Mouse (Mus musculus) right cerebral cortex, postnatal 14 days (tissue): Measurements from ENCODE around the gene Trit1.

Experiments
- DNase-seq: peaks from one replicate; pipeline ENCODE4 v3.0.0; 2022

The Trit1 gene

DNA sequence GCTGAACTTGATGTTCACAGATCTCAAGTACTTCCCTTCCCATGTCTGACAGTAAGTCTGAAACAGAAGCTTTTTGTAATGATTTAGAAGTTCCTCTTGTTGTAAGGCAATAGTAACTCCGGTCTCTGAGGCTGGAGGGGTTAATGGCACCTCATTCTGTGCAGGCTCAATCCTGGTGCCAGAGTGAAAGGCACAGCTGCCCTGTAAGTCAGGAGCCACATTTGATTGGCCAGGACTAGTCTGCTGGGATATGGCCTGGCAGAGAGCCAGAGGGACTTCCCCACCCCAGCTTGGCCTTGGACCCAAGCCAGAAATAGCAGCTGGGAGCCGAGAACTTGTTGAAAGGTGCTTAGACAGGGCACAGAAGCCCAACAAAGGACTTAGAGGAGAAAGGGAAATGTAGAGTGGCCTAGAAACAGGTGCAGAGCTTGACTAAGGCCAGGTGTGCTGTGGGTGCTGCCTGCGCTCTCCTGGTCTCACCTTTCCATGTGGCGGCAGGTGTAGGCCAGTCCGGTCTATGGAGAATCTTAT lies 34.3 kb downstream of the Trit1 start:
- DNase-seq, result peak; percentile 80

- peak; percentile 49 for DNase-seq
These were observed 36.8 kb downstream of the Trit1 start for GRCm38 (mm10) chr4:123053179-123053578.

DNA sequence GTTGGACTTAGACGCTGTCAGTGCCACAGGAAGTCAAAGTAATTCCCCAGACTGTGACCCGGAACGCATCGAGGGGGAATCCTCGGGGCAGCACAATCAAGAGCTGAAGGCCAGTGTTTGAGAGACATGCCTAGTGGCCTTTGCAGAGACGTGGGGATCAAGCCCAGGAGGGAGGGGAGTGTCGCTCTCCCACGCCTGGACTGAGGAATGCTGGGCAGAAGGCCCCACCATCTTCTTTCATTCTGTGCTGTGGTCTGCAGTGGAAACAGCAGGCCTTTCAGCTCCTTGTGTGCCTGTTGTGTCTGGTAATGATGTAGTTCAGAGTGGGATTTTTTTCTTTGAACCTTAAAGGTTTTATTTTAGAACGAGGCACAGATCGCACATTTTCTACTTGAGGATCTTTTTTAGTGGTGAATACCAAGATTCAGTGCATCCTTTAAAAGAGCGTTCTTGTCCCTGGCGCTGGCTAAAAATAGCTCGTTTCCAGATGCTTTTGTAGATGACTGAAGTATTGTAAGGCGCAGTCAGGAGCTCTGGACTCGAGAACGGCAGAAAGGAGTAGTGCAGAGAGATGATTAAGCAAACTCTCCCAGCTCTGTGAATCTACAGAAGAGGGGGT lies 37.9 kb downstream of the Trit1 start:
- peak; percentile 38 for DNase-seq

DNA sequence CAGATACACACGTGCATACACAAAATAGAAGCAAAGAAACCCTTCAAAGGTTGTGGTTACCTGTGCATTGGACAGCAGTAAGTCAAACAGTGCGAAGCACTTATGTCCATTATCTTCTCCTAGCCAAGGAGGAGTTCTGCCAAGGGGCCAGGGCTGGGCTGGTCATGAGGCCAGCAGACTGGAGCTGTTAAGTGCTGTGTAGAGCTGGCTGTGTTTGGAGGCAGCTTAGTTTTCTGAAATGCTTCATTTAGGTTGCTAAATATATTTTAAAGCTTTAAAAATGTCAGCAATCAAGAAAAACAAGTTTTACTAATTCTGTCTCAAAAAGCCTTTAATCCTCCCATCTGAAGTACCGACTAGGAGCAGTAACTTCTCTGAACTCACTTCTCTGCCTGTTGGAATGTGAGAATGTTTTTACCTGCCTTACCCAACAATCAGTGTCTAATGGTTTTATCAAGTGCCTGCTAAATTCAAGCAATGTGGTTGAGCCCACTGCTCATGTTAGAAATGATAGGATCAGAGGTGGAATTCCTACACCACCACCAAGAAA lies 40.2 kb downstream of the Trit1 start:
- DNase-seq, result no peak

- no peak for DNase-seq
These were observed 41.6 kb downstream of the Trit1 start for GRCm38 (mm10) chr4:123057957-123058356.

DNA sequence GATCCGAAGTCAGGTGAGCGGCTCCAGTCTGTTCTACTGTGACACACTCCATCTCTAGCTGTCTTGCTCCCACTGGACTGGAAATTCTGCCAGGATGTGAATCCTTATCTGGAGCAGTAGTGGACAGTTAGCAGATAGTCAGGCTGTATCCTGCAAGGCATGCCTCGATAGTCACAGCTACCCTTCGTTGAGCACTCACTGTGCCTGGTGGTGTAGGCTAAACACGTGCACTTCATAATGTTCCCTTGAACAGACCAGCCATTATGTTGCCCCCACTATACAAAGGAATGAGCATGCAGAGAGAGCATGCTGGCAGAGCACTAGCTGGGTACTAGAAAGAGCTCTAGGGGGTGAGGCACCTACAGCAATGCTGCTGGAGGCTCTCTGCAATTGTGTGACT lies 45.3 kb downstream of the Trit1 start:
- no peak for DNase-seq

- no peak for DNase-seq
These were observed 52.2 kb downstream of the Trit1 start for GRCm38 (mm10) chr4:123068646-123069045.

GRCm38 (mm10) chr4:123071266-123071966 lies 55.0 kb downstream of the Trit1 start:
- DNase-seq, result peak; percentile 67

GRCm38 (mm10) chr4:123076928-123077327 lies 60.5 kb downstream of the Trit1 start:
- no peak for DNase-seq

GRCm38 (mm10) chr4:123078231-123078630 lies 61.8 kb downstream of the Trit1 start:
- DNase-seq, result no peak

DNA sequence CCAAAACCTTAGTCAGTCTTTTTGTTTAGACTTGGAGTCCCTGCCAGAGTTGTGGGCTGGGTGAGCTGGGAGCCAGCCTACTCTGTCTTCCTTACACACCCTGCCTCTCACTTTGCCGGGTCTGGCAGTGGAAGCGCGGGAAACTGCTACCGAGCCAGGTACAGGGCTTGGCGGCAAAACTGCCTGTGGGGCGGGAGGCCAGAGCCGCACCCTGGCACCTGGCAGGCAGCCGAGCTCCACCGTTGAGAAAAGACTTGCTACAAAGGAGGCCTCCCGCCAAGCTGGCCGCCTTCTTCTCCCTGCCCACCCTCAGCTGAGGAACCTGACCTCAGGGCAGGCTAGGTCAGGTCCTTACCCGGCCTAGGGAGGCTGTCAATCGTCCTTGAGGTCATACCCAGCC lies 64.4 kb downstream of the Trit1 start:
- peak; percentile 36 for DNase-seq

DNA sequence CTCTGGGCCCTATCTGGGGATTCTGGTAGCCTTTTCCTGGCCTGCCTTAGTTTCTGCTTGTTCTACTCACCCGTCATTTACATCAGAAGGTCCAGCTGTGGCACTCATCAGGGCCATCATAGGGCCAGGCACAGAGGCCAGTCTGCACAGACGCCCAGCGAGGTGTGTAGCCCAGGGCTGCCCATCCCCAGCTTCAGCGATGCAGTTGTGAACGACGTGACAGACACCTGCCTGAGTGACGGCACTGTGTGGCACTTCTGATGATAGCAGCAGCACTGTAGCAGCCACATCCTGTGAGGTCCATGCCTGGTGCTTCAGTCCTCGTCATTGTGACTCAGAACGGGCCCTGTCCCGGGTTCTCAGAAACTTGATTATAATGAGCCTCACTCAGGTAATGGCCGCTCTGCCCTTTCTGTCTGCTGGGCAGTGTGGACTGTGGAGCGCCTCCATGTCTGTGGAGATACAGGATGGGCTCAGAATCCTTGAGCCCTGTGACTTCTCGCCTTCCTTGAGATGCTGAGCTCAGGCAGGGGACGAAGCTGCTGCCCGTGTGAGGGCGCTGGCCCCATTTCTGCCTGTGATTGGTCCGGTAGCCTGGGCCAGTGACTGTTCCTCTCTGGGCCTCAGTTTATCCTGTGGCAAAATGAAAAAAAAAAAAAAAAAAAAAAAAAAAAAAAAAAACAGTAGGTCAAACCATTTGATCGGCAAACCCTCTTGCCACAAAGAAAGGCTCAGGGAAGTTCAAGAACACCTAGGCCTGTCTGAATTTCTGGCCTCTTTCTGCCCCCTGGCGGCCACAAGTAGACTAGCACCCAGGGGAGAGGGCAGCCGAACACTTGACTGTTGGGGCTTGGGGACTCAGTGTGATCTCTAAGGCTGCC lies 66.1 kb downstream of the Trit1 start:
- DNase-seq, result peak; percentile 44

GRCm38 (mm10) chr4:123083323-123083902 lies 67.0 kb downstream of the Trit1 start:
- no peak for DNase-seq

DNA sequence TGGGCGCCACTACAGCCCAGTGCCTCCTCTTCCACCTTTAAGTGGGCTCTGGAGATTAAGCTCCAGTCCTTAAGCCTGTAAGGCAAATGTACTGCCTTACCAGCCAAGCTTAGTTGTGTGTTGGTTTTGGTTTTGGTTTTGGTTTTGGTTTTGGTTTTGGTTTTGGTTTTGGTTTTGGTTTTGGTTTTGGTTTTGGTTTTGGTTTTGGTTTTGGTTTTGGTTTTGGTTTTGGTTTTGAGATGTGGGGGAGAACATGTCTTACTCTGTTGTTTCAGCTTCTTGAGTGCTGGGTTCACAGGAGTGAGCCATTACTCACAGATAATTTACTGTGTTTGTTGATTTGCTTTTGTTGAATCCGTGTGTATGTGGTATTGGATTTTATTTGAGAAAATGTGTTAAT lies 68.9 kb downstream of the Trit1 start:
- no peak for DNase-seq

GRCm38 (mm10) chr4:123086381-123086780 lies 70.0 kb downstream of the Trit1 start:
- DNase-seq, result no peak

GRCm38 (mm10) chr4:123092621-123093020 lies 76.2 kb downstream of the Trit1 start:
- no peak for DNase-seq

GRCm38 (mm10) chr4:123093064-123093776 lies 76.8 kb downstream of the Trit1 start:
- no peak for DNase-seq

- DNase-seq, result no peak
These were observed 77.5 kb downstream of the Trit1 start for GRCm38 (mm10) chr4:123093869-123094268.
